Mouse (Mus musculus) right cerebral cortex, postnatal 25 days (tissue): ENCODE measurements around the gene Lingo1.

Experiments used
- DNase-seq: peaks from one replicate; pipeline ENCODE4 v3.0.0; 2022

The Lingo1 gene

DNA sequence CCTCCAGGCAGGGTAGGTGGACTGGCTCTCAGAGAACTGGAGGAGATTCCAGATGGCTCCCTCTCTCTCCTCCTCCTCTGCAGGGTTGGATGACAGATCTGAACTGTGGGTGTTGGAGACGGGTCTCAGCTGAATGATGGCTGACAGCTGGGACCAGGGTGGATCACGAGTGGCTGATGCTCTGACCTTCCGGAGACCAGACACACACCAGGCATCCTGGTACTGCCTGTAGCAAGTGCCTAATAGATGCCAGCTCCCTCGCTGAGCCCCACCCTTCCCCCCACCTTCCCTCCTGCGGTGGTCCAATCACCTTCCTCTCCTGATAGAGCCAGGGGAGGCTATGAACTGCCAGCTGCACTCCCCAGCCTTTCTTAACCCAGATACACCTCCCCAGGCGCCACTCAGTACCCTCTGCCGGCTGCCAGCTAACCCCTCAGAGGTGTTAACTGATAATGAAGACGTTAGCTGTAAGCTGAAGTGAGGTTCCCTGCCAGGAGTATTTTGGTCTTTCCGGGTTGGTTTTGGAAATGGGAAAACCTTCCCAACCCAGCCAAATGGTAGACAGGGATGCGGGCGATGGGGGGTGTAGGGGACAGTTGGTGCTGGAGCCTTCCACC is 126.6 kb downstream of the Lingo1 start:
- no peak for DNase-seq

DNA sequence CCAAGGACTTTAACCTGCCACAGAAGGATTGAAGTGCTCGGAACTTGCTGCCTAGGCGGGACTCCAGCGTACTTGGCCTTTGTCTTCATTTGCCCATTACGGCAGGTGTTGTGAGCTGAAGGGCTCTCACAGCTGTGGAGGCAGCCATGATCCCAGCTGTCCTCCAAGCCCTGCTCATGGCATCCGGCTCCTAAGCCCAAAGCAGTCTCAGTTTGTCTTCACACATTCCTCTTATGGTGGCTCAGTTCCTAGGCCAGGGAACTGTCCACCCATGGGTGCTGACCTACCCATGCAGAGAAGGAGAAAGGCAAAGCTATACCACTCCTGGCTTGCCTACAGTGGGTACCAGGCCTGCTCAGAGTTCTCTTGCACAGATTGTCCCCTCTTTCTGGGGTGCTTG is 132.1 kb downstream of the Lingo1 start:
- no peak for DNase-seq

DNA sequence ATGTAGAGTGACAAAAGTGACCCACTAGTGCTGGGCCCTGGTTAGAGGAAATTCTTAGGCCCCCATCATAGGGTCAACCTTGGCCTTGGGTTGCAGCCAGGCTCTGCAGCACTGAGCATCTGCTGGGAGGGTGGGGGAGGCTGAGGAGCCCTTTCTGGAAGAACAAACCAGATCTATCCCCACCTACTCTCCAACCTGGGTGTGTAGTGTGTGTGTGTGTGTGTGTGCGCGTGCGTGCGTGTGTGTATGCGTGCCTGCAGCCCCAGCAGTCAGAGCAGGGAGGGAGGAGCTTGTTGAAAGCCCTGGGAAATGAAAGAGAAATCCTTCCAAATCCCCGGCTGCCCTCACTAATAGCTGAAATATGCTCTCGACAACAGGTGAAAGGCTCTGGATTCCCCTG is 133.3 kb downstream of the Lingo1 start:
- DNase-seq = peak; percentile 70

DNA sequence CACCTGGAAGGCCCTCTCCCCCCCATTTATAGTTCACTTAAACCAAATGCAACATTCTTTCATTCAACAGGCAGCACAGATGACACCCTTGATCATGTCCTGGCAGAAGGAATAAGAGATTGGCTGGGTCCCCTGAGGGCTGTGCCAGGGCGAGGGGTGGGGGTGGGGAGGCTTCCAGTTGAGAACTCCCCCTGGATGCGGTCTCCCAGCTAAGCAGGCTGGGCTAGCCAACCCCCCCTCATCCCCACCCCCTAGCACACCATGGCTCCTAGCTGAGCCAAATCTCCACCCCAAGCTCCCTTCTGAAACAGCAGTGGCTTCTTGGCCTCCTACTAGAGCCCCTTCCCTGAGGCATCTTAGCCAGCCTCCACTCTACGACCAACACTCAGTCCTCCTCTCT is 133.9 kb downstream of the Lingo1 start:
- DNase-seq = no peak

DNA sequence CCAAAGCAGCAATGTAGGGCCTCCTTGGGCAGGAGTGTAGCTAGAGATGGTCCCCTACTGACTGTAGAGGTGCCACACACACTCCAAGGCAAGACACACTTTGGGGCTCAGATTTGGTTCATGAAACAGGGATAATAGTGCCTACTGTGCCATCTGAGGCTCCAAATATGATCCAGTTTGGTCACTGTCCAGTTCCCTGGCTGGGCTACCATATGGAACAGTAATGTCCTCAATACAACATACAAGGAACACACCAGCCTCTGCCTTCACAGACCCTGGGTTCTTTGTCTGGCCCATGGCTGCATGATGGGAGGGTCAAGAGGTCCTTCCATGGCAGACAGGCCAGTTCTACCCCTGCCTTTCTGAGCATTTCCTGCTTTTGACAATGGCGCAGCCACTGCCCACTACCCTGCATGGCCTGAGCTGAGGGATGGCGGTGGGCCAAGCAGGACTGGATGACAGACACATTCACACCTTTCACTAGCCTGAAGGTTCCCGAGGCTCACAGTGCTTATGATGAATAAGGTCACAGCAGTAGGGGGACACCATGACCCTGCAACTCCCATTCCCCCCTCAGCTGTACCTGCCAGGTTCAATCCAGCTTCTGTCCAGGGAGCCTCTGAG is 134.9 kb downstream of the Lingo1 start:
- no peak for DNase-seq

DNA sequence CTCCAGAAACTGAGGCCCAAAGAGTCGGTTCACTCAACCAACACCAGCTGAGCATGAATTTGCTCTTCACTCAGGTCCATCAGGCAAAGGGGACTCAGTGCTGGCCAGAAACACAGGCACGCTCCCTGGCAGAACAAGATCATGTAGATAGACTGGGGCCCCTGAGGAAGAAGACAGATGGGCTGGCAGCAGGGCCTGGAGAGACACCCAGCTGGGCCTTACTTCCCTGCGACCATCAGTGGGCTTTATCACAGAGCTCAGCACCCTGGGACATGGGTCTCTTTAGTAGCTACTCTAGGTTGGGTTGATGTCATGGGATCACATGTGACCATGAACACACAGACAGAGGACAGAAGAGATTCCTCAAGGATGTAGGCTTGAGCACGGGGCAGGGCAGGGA is 137.7 kb downstream of the Lingo1 start:
- DNase-seq = no peak

DNA sequence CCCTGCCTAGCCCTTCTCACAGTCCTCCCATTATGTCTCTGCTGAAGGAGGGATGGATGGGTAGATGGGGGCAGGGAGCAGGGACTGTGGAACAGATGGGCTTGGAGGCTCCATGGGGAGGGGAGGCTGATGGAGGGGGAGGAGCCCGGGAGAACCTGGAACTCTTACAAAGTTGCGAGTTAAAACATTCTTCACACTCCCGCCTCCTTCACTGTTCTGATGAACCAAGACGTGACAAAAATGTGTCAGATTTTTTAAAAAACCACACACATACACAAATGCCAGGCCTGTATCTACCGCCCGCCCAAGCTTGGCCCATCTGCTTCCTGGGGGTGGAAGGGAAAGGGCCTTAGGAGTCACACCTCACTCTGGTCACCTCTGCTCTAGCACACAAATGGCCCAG is 138.3 kb downstream of the Lingo1 start:
- DNase-seq = peak; percentile 89

DNA sequence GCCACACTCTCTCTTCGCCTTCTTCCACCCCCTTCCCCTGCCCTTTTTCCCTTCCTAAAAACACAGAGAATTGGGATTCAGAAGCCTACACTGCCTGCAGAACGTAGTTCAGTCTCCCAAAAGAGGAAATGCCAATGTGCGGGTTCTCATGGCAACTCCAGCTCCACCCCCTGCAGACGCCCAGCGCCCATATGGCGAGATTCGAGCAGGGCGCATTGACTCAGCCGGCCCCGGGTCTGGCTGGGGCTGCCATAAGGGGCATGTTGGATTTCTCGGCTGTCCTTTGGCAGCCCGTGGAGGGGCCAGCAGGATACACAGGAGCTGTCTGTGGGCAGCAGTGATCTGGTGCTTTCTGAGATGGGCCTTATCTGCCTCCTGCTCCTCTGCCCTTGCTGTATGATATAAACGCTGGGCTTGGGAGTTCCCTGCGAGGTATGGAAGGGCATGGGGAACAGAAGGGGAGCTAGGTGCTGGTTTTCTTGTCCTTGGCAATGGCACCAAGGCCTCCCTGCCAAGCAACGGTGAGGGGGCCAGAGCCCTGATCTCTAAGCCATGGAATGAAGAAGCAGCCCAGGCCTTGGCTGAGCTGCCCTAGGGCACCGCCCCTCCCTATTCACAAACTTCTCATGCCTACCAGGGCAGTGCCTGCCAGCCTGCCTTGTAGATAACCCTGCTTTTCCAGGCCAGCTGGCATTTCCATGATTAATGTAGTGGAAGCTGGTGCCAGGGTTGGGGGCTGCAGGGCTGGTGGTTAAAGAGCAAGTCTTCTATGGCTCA is 139.3 kb downstream of the Lingo1 start:
- DNase-seq = peak; percentile 87

DNA sequence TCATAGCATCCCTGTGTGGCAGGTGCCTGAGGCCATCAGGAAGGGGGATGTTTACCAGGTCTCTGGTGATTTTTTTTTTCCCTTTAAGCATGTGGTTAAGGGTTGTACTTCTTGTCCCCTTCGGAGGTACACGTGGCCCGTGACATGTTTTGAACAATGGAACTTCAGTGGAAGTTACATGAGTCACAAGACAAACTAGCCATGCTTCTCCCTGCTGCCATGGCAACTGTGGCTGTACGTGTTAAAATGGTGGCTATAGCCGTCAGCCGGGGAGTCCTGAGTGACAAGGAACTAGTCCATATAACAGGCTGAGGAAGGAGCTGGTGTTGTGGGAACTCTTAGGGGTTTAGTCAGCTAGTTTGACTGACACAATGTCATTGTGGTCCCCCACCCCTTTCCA is 141.1 kb downstream of the Lingo1 start:
- no peak for DNase-seq

DNA sequence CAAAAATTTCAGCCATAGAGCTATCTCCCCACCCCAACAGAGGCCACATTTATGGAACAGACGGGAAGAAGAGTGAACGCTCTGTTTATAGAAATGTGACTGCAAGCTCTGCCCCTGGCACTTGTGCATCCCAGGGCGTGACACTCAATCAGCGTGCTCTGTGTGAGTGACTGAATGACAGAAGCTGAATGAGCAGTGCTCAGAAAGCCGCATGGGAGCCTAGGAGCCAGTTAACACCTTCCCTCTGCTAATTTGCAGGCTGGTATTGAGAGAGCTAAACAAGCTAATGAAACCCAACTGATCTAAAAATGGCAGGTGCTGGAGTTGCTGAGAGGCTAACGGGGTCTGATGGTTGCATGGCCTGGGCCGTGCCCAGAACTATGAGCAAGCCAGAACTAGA is 143.7 kb downstream of the Lingo1 start:
- DNase-seq = no peak

DNA sequence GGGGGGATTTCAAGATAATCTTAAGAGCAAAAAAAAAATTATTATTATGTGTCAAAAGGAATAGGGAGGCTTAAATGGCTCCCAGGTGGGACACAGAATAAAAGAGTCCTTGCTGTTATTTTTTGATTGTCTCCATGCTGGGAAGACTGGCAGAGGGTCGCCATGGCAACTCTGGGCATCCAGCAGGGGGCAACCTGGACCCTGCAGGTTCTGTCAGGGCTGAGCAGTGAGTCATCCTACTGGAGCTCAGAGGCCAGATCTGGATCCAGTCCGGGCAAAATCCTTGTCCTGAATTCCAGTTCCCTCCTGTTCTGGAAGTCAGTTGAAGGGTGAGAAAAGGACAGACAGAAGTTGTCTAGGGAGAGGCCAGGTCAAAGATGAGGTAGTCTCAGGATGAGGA is 144.7 kb downstream of the Lingo1 start:
- no peak for DNase-seq

DNA sequence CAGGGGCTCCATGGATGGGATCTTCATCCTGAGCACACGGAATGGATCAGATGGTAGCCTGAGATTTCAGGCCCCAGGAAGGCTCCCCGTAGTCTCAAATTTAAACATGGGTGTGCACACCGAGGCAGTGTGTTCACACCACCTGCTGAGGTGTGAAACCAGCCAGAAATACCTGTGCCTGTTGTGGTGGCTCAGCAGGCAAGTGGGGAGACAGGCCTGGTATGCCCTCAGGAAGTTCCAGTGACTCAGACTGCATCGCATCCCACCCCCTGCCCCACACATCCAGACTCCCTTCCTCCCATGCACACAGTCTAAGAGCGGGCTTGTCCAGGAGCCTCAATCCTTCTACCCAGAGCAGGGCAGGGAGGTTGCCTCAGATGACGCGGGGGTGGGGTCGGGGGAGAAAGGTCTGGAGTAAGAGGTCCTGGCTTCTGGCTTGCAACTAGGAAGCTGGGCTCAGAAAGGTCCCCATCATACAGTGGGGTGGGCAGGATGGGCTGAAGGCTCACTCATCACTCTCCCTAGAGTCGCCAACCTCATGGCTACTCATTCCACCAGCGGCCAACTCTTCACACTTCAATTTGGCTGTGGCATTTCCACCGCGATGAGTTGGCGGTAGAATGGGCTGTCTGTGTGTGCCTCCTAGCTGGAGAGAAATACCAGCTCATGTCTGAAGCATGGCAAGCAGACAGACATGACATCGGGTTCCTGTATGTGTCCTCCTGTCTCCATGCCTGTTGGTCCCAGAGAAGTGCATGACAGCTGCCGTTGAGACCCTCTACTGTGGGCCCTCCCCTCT is 149.8 kb downstream of the Lingo1 start:
- peak; percentile 58 for DNase-seq

DNA sequence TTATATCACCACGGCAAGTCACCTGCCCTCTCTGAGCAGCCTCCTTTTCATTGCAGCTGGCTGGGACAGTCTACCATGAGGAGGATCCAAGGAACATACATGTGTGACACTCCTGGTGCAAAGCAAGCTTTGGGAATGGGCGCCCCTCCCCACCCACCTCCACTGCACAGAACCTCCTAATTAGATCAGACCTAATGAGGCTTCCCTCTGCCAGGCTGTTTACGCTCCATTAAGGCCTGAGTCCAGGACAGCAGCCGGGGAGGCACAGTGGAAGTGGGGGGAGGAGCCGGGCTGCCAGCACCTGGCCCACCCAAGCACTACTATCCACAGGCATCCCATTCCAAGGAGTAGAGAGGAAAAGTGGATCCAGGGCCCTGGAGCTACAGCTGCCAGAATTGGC is 152.8 kb downstream of the Lingo1 start:
- DNase-seq = no peak

DNA sequence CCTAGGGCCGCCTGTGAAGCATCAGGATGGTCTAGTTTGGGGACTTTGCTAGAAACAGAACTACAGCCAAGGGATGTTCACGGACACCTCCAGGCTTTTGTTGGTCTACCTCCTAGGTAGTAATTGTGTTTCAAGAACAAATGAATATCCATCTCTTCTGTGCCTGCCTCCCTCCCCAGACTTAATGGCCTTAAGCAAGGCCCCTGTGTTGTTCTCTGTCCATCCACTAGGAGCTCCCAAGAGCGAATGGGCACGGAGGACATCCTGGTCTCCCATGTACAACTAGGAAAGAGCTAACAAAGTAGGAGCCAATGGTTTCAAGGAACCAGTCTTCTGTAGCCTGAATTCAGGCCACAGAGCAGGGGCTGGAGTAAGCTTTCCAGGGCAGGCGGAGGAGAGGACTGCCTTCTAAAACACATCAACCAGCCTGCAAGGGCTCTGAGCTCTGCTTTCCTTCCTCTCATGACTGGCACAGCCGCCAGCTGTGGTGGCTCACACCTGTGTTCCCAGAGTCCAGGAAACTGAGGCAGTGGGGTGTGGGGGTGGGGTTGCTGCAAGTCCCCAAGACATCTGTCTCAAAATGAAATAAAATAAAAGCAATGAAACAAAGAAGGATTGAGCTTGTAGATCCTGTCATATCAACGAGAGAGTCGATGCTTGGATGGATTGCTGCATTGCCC is 157.9 kb downstream of the Lingo1 start:
- DNase-seq = no peak

DNA sequence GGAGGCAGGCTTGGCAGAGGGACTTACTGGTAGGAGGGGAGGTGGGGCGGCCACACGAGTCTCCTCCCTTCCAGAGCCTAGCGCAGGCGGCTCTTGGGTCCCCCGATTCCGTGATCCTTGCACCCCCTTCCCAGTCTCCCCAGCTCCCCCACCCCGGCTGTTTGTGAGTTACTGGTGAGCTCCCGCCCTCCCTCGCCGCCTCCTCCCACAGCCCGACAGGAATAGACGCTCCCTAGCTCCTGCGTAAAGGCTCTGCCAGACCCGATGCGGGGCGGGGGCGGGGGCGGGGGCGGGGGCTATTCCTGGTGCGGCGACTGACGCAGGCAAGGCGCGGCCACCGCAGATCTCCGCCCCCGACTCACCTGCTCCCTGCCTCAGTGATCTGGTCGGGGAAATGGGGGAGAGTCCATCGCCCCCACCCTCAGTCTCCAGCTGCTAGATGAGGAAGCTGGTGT is 158.8 kb downstream of the Lingo1 start:
- peak; percentile 85 for DNase-seq

DNA sequence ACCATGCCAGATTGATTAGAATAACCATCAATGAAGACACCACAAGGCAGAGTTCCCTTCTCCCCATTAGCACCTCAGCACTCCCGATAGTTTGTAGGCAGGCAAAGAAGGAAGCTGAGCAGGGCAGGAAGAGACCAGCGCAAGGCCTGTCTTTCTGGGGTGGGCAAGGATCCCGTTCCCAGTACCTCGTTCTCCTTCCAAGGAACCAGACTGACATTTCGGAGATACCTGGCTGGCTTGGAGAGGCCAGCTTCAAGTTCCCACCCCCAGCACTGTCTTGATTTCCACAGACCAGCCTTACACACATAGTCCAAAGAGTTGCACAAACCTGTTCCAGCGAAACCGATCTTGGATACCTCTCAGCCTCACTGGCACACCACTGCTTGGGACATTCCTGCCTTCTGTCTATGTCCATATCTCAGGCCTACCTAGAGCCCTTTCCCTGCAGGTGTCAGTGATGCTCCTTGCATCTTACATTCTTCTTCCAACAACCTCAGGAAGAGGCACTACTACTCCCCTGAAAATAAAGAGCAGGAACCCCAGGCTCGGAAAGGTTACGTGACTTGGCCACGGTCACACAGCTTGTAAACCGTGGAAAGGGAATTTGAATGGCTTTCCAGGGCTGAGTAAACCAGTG is 159.4 kb downstream of the Lingo1 start:
- DNase-seq = no peak

DNA sequence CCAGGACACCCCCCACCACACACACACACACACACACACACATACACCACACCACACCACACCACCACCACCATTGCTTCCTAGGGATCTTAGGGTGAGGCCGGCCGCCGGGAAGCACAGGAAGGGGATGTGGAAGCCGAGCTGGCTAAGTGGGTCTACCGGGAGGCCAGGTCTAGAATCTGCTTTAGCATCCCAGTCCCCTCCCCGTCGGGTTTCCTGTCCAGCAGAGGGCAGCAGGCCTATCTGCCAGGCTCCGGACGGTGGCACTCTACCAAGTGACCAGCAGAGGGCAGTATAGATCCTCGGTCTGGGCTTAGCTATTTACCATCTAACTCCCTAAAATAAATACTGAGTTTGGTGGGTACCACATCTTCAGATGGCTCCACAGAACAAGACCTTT is 160.1 kb downstream of the Lingo1 start:
- peak; percentile 89 for DNase-seq

DNA sequence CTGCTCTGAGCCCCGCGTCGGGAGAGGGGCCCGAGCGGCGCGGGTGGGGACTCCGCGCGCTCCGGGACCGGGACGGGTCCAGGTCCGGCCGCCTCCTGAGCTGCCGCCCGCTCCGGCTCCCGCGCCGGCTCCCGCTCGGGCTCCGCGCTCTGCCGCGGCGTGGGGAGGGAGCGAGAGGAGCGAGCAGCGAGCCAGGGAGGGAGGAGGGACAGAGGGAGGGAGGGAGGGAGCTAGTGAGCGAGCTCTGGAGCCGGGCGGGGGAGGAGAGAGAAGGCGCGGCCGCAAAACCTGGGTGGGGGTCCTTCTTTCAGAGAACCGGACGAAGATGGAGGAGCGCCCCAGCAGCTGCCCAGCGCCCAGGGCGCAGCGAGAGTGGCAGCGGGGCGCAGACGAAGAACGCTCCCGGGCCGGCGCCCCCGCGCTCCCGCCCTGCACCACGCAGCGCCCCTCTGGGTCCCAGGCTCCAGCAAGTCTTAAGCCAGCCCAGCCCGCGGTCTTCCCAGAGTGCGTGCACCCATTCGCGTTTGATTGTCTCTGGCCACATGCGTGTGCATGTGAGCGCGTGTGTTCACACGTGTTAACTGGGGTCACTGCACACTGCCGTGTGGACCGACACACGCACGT is 160.7 kb downstream of the Lingo1 start:
- peak; percentile 72 for DNase-seq

DNA sequence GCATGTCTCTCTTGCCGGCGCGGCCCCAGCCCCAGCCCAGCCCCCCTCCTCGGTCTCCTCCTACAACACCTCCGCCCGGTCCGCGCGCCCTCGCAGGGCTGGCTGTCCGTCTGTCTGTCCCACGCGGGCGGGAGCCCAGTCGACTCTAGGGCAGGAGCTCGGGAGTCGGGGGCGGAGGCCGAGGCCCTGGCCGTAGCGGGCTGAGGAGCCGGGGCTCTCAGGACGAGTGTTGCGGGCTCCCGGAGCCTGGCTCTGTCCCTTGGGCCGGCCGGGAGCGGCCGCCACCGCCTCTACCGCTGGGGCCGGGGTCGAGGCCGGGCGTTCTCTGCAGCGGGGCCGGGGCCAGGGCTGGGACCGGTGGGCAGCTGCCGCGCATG is 161.2 kb downstream of the Lingo1 start:
- DNase-seq = peak; percentile 52

DNA sequence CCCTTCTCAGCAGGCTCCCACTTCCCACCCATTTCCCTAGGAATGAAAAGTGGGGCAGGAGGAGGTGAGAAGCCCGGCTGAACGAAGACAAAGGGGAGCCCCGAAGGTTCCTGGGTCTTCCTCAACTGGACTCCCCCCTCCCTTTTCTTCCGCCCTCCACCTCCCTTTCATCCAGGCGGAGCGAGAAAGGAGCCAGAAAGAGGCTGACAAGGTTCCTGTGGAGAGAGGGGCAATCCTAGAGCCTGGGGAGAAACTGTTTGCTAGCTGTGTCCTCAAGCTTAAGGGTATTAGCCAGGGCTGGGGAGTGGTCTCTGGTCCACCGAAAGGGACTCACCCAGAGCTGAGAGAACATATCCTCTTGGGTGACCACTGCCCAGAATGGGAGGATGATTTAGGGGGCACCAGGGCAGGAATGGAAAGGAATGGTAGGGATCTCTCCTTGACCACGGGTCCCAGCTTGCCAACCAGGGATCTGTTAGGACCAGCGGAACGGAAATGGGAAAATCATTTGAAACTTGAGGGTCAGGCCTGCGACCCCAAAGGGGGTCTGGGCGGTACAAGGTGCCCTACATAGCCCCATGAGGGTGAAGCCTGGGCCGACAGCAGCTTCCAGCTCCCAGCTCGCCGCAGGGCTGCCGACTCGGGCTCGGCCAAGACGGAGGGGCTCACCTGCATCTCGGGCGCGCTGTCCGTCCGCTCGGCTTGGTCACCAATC is 161.7 kb downstream of the Lingo1 start:
- DNase-seq = no peak
